Mouse (Mus musculus): ENCODE measurements around the gene Zfp52. TPM values are rescaled to one million over a fixed set of nuclear protein-coding genes. Genes with fewer than 3 reads are reported as not detected.

The Zfp52 gene
- 33.4 TPM for polyA plus RNA-seq (2014; fragmentation: Illumina TruSeq; extraction: RNeasy Lipid Tissue Mini Kit (QIAGEN cat#74804); ENCODE audit: low read depth, low replicate concordance)

DNA sequence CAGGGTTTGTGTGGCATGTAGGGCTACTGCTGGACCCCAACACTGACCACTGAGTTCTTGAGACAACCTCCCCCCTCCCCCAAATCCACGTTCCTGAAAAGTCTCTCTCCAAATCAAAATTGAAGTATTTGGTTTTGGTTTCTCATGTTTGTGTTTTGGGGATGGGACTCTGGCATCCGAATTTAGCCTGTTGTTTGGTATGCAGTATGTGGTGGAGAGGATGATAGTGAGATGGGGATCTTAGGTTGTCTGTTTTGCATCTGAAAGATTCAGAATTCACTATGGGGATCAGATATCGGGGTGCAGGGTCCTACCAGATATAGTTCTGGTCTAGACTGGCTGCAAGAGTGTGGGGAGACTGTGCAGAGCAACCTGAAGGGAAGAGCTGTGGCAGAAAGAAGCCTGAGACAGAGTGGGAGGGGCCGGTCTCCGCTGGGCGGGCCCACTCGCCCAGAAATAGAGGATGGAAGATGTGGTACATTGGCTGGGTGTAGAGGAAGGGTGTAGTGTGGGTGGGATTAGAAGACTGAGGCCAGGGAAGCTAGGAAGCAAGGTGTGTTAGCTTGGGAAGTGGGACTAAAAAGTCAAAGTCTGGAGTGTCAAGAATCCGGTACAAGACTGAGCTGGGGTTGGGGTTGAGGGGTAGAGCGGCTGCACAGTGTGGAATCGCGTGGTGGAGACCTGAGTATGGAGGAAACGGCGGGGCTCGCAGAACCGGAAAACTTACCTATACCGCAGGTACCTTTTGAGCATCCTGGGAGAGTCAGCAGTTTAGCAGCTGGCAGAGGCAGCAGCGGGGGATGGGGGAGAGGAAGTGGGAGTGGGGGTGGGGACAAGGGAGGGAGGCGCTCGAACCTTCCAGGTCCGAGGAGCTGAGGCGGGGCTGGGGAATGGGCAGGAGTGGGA lies at the start of gene Zfp52:
Gene Zfp52, plus strand, starts transcription at position 444 of the 906 bp plus-strand sequence.

DNA sequence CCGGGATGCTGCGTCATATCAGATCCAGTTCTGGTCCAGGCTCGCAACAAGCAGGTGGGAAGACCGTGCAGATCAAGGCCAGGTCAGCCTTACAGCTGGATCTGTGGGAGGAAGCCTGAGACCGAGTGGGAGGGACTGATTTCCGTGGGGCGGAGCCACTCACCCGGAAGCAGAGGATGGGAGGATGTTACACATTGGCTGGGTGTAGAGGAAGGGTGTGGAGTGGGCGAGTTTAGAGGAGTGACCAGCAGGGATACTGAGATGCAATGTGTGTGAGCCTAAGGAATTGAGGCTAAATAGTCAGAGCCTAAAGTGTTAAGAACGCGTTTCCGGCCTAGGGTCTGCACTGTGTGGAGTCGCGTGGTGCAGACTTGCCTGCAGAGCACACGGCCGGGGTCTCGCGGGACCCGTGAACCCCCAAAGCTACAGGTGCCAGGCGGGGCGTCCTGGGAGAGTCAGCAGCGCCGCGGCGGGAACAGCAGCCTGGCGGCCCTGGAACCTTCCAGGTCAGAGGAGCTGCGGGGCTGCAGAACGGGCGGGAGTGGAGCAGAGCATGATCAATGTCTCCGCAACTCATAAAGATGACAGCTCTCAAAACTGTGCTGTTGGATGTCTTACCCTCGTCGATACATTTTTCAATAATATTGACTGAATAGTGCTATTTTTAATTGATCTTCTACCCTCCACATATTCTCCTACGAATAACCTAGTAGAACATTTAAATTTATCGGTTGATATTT lies 46.4 kb upstream of the Zfp52 start, which contains the start of gene Zfp53:
Gene Zfp53, plus strand, starts transcription at position 239 of the 740 bp plus-strand sequence.

GRCm38 (mm10) chr17:21566728-21567349 lies 31.5 kb downstream of the Zfp52 start, which contains the start of gene Zfp948:
TSS of gene Zfp948 (plus strand) at chr17:21567008.

Other genes with a start within 250 kb of the Zfp52 start
- not detected for gene Vmn1r237, start 223.7 kb upstream of the Zfp52 start, polyA plus RNA-seq (2014; fragmentation: Illumina TruSeq; extraction: RNeasy Lipid Tissue Mini Kit (QIAGEN cat#74804); ENCODE audit: low read depth, low replicate concordance)
- gene Zfp677, start 151.8 kb upstream of the Zfp52 start, polyA plus RNA-seq (2014; fragmentation: Illumina TruSeq; extraction: RNeasy Lipid Tissue Mini Kit (QIAGEN cat#74804); ENCODE audit: low read depth, low replicate concordance): 23.0 TPM
- 61.5 TPM for gene Zfp54, start 112.3 kb upstream of the Zfp52 start, polyA plus RNA-seq (2014; fragmentation: Illumina TruSeq; extraction: RNeasy Lipid Tissue Mini Kit (QIAGEN cat#74804); ENCODE audit: low read depth, low replicate concordance)
- 72.2 TPM for gene Zfp51, start 85.2 kb upstream of the Zfp52 start, polyA plus RNA-seq (2014; fragmentation: Illumina TruSeq; extraction: RNeasy Lipid Tissue Mini Kit (QIAGEN cat#74804); ENCODE audit: low read depth, low replicate concordance)
- 62.3 TPM for gene Zfp53, start 46.5 kb upstream of the Zfp52 start, polyA plus RNA-seq (2014; fragmentation: Illumina TruSeq; extraction: RNeasy Lipid Tissue Mini Kit (QIAGEN cat#74804); ENCODE audit: low read depth, low replicate concordance)
- 80.1 TPM for gene Zfp948, start 31.5 kb downstream of the Zfp52 start, polyA plus RNA-seq (2014; fragmentation: Illumina TruSeq; extraction: RNeasy Lipid Tissue Mini Kit (QIAGEN cat#74804); ENCODE audit: low read depth, low replicate concordance)
- gene Zfp983, start 115.1 kb downstream of the Zfp52 start, polyA plus RNA-seq (2014; fragmentation: Illumina TruSeq; extraction: RNeasy Lipid Tissue Mini Kit (QIAGEN cat#74804); ENCODE audit: low read depth, low replicate concordance): 52.2 TPM
- gene Gm10226, start 156.3 kb downstream of the Zfp52 start, polyA plus RNA-seq (2014; fragmentation: Illumina TruSeq; extraction: RNeasy Lipid Tissue Mini Kit (QIAGEN cat#74804); ENCODE audit: low read depth, low replicate concordance): 46.8 TPM
- 46.5 TPM for gene Zfp760, start 172.2 kb downstream of the Zfp52 start, polyA plus RNA-seq (2014; fragmentation: Illumina TruSeq; extraction: RNeasy Lipid Tissue Mini Kit (QIAGEN cat#74804); ENCODE audit: low read depth, low replicate concordance)
- gene Zfp229, start 195.3 kb downstream of the Zfp52 start, polyA plus RNA-seq (2014; fragmentation: Illumina TruSeq; extraction: RNeasy Lipid Tissue Mini Kit (QIAGEN cat#74804); ENCODE audit: low read depth, low replicate concordance): 19.7 TPM